Mouse (Mus musculus): Measurements from ENCODE around the gene Dcaf1. TPM values are rescaled to one million over a fixed set of nuclear protein-coding genes. Genes with fewer than 3 reads are reported as not detected.

Gene Dcaf1
- total RNA-seq, 2 experiments from 2014 or later, result 22.4 to 30.8 TPM

- DNase-seq, result no peak
- intact Hi-C loops (cut with DNase I), result loop anchor here (10.0 kb wide), 1 partner anchor 636 kb away; the partner anchor contains the start of gene Tmem115
Observed at GRCm38 (mm10) chr9:106898901-106899300, 77.2 kb downstream of the Dcaf1 start.

- intact Hi-C loops (cut with DNase I), result loop anchor here (5.0 kb wide), 3 partner anchors 331 to 456 kb away; partner anchors contain the start of genes Dock3 and Hemk1
Observed at GRCm38 (mm10) chr9:106901596-106901995, 79.9 kb downstream of the Dcaf1 start.

GRCm38 (mm10) chr9:106903099-106903790 is 81.6 kb downstream of the Dcaf1 start:
- intact Hi-C loops (cut with DNase I), result loop anchor here (1.0 to 5.0 kb wide), 4 partner anchors 329 to 454 kb away; partner anchors contain the start of genes Dock3 and Hemk1
- DNase-seq, result no peak

More at GRCm38 (mm10) chr9:106901596-106901995, 79.9 kb downstream of the Dcaf1 start:
- no peak for DNase-seq

GRCm38 (mm10) chr9:106903791-106904134 is 82.1 kb downstream of the Dcaf1 start:
- intact Hi-C loops (cut with DNase I), result loop anchor here (1.0 to 5.0 kb wide), 4 partner anchors 329 to 454 kb away; partner anchors contain the start of genes Dock3 and Hemk1
- DNase-seq, result peak in 1 of 2 experiments; percentile 30

GRCm38 (mm10) chr9:106906597-106906996 is 84.9 kb downstream of the Dcaf1 start:
- intact Hi-C loops (cut with DNase I), result no loop called here
- no peak for DNase-seq

- no peak for DNase-seq
- intact Hi-C loops (cut with DNase I), result no loop called here
Observed at GRCm38 (mm10) chr9:106908174-106908573, 86.5 kb downstream of the Dcaf1 start.

GRCm38 (mm10) chr9:106908715-106909114 is 87.0 kb downstream of the Dcaf1 start:
- no peak for DNase-seq

GRCm38 (mm10) chr9:106911624-106912023 is 90.0 kb downstream of the Dcaf1 start:
- no peak for DNase-seq
- intact Hi-C loops (cut with DNase I), result no loop called here

More at GRCm38 (mm10) chr9:106908715-106909114, 87.0 kb downstream of the Dcaf1 start:
- intact Hi-C loops (cut with DNase I), result no loop called here

GRCm38 (mm10) chr9:106913759-106914158 is 92.1 kb downstream of the Dcaf1 start:
- no peak for DNase-seq
- intact Hi-C loops (cut with DNase I), result loop anchor here (1.0 kb wide), 1 partner anchor 15 kb away; no protein-coding TSS in a partner anchor

- intact Hi-C loops (cut with DNase I), result loop anchor here (1.0 kb wide), 2 partner anchors 10 to 13 kb away; no protein-coding TSS in a partner anchor
Observed at GRCm38 (mm10) chr9:106914878-106915277, 93.2 kb downstream of the Dcaf1 start.

More at GRCm38 (mm10) chr9:106914878-106915277, 93.2 kb downstream of the Dcaf1 start:
- no peak for DNase-seq

Other genes starting within 250 kb of the Dcaf1 start
- gene Iqcf6, start 195.3 kb upstream of the Dcaf1 start, total RNA-seq (2021), result not detected
- gene Grm2, start 165.8 kb upstream of the Dcaf1 start, total RNA-seq (2021), result not detected
- gene Tex264, start 135.9 kb upstream of the Dcaf1 start, total RNA-seq (2021), result 10 to 100 TPM; 45.8 to 48.8 TPM
- 10 to 100 TPM in 1 of 2 experiments, 1 to 10 TPM in 1; 9.1 to 10.2 TPM for gene Rad54l2, start 32.7 kb upstream of the Dcaf1 start, total RNA-seq (2021)
- gene Rbm15b, start 65.6 kb downstream of the Dcaf1 start, total RNA-seq (2021), result 10 to 100 TPM; 11.3 to 14.9 TPM
- 100 to 1,000 TPM in 1 of 2 experiments, 10 to 100 TPM in 1; 99.1 to 164 TPM for gene Manf, start 70.1 kb downstream of the Dcaf1 start, total RNA-seq (2021)

Data from heart, postnatal 36 days (tissue).